Mouse (Mus musculus) lung, embryonic 14.5 days (tissue): ENCODE measurements around the gene Kcnmb2. TPM values are rescaled to one million over a fixed set of nuclear protein-coding genes. Genes with fewer than 3 reads are reported as not detected.

ENCODE experiments used
- ATAC-seq: fragments of 200-750 bp; cut with Nextera tagmentation; 2 replicates; pipeline ENCODE4 v1.8.0; 2017; ENCODE audit warnings: mild to moderate bottlenecking, moderate TSS enrichment, moderate library complexity; ENCODE audit not compliant: insufficient read depth
- DNase-seq: peaks from one replicate; pipeline ENCODE4 v3.0.0-alpha.2; 2015
- H3K27ac ChIP-seq: fragments of 300-500 bp; sonication (generic); 2 replicates; pipeline ENCODE4 v1.5.1; 2014; ENCODE audit warnings: low read depth, mild to moderate bottlenecking, moderate library complexity
- H3K27me3 ChIP-seq: fragments of 300-500 bp; sonication (generic); 2 replicates; pipeline ENCODE4 v1.6.1; 2014; ENCODE audit warnings: low read length, control low read depth; ENCODE audit not compliant: insufficient read depth
- H3K36me3 ChIP-seq: fragments of 300-500 bp; sonication (generic); 2 replicates; pipeline ENCODE4 v1.6.1; 2014; ENCODE audit warnings: control low read depth; ENCODE audit not compliant: insufficient read depth
- H3K4me1 ChIP-seq: fragments of 300-500 bp; sonication (generic); 2 replicates; pipeline ENCODE4 v1.6.1; 2014; ENCODE audit warnings: antibody characterized with exemption, control low read depth; ENCODE audit not compliant: insufficient read depth
- H3K4me2 ChIP-seq: fragments of 300-500 bp; sonication (generic); 2 replicates; pipeline ENCODE4 v1.6.1; 2014; ENCODE audit warnings: mild to moderate bottlenecking
- H3K4me3 ChIP-seq: fragments of 300-500 bp; sonication (generic); 2 replicates; pipeline ENCODE4 v1.5.1; 2014; ENCODE audit warnings: low read depth, low read length
- H3K9ac ChIP-seq: fragments of 300-500 bp; sonication (generic); 2 replicates; pipeline ENCODE4 v1.6.1; 2014
- H3K9me3 ChIP-seq: fragments of 300-500 bp; sonication (generic); 2 replicates; pipeline ENCODE4 v1.6.1; 2016; ENCODE audit warnings: low read depth, low read length, control low read depth
- CTCF ChIP-seq: IDR thresholded peaks from 2 replicates; pipeline ENCODE4 v1.5.1; 2016; ENCODE audit warnings: antibody characterized with exemption, low read depth
- WGBS: fragments of 180-500 bp; shearing (Covaris S2); extraction: QIAGEN DNeasy Blood & Tissue Kit; methylation state at CpG from one replicate; pipeline ENCODE4 v1.1.7; 2014; 5-methylcytosine and 5-hydroxymethylcytosine counted together
- polyA plus RNA-seq: library from polyadenylated mRNA; unstranded; fragments of >200 nt; fragmentation: Nextera tagmentation; extraction: Ambion mirVana; gene quantifications from 2 replicates; pipeline ENCODE4 v1.2.1, GENCODE M21; 2014

Gene Kcnmb2
- polyA plus RNA-seq, 1 experiment from 2014 or later: 0.59 TPM

DNA sequence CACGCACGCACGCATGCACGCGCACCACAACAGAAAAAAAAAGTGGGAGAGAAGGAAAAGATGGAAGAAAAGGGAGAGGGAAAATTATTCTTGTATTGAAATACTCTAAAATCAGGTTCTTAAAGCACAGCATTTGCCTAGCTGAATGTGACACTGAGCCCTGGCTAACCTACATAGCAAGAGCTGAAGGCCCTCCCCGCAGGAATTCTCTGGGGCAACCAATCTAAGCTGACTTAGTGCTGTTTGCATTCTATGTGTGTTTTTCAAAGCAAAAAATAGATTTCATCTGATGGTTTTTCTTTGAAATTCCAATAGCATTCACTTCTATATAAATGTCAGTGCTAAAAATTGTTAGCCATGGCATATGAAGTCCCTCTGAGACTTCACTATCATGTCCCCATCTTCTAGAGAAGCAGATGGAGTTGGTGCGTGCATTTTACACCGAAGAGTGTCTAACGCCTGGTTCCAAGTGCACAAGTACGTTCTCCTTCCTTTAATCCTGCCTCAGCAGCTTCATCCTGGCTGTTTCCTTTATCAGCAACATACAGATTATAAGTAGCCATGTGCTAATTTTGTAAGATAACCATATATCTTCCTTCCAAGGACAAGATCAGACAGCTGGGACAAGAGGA lies 151.4 kb downstream of the Kcnmb2 start:
- ATAC-seq (no peak), DNase-seq (no peak)
- WGBS: 87% methylated on average over 10 of the region's 10 CpGs
- Histone ChIP-seq H3K9ac (no peak overlapping the region), H3K27ac (no peak overlapping the region), H3K4me1 (no peaks in the 10 kb centered on the region), H3K4me2 (no peak overlapping the region), H3K36me3 (no peaks in the 10 kb centered on the region), H3K9me3 (no peaks in the 10 kb centered on the region), H3K27me3 (no peaks in the 10 kb centered on the region), H3K4me3 (no peak overlapping the region)
- TF ChIP-seq CTCF: no peak

DNA sequence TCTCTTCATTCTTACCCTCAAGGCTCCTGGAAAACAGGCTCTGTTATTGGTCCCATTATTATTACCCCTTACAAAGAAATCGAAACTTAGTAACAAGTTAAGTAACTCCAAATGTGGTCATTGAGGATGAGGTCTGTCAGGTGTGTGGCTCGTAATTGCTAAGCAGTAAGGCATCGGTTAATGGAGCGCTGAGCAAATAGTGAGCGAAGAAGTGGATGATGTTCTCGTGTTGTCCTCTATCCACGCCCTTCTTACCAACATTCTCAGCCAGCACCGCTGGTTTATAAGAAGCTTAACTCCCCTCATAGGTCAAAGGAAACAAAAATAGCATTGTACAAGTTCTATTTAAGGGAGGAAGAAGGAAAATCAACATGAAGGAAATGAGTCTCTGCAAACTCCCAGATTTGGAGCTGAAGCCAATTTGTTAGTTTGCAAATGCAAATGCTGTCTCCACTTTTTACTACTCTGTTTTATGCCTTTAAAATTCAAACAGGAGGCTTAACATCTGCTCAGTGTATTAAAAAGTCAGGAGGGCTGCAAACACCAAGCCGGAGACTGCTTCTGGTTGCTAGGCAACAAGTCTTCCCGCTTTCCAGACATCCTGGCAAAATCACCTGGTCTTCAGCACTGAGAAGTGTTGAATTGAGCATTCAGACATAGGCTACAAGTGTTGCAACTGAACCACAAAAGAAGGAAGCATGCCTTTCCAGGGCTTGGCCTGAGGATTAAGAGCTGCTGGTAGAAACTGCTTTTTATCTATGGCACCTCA lies 157.8 kb downstream of the Kcnmb2 start:
- no peak overlapping the region for H3K4me3 ChIP-seq
- H3K4me2 ChIP-seq: no peak overlapping the region
- no peaks in the 10 kb centered on the region for H3K27me3 ChIP-seq
- DNase-seq (peak; percentile 30), ATAC-seq (no peak)
- no peak overlapping the region for H3K9ac ChIP-seq
- 46% methylated on average over 10 of the region's 10 CpGs for WGBS
- H3K27ac ChIP-seq: no peak overlapping the region
- no peaks in the 10 kb centered on the region for H3K9me3 ChIP-seq
- no peaks in the 10 kb centered on the region for H3K4me1 ChIP-seq
- TF ChIP-seq CTCF: no peak
- no peaks in the 10 kb centered on the region for H3K36me3 ChIP-seq

DNA sequence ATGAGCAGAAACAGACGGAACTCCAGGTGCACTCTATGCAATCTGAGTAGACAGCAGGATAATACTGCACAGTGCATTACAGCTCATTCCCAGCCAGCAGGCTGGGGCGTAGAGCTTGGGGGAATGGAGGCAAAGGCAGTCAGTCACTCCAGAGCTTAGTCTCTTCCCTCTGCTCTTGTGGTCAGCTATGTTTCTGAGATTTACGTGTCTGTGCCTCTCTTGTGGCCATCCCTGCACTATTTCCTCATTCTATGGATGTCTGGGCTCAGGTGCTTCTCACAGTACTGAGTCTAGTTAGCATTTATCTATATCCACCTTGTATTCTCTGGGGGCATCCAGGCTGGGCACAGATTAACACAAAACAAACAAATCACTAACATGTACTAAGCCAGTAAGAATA lies 160.4 kb downstream of the Kcnmb2 start:
- H3K9me3 ChIP-seq: no peaks in the 10 kb centered on the region
- ATAC-seq: no peak
- H3K4me2 ChIP-seq: no peak overlapping the region
- H3K27me3 ChIP-seq: no peaks in the 10 kb centered on the region
- DNase-seq: no peak
- no peaks in the 10 kb centered on the region for H3K36me3 ChIP-seq
- H3K4me1 ChIP-seq: no peaks in the 10 kb centered on the region
- TF ChIP-seq CTCF: no peak
- H3K27ac ChIP-seq: no peak overlapping the region
- WGBS: 80% methylated on average over 3 of the region's 3 CpGs
- H3K9ac ChIP-seq: no peak overlapping the region
- H3K4me3 ChIP-seq: no peak overlapping the region

DNA sequence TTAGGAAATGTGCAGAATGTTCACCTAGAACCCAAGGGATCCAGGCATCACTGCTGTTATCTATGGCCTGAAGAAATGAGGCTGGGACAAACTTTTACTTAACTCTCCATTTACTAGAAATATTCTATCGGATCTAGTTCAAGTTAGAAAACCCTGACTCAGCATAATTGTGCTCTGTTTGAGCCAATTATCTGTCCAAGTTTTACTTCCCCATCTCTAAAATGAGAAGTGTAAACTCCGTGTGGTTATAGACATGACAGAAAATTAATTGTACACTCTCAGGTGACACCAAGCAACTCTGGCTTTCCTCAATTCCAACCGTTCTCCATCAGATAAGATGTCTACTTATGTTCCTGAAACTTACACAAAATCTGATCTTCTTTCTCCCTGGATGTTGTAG lies 161.0 kb downstream of the Kcnmb2 start:
- DNase-seq: no peak
- Histone ChIP-seq H3K9me3 (no peaks in the 10 kb centered on the region), H3K36me3 (no peaks in the 10 kb centered on the region), H3K9ac (no peak overlapping the region), H3K4me3 (no peak overlapping the region), H3K27ac (no peak overlapping the region), H3K4me1 (no peaks in the 10 kb centered on the region), H3K27me3 (no peaks in the 10 kb centered on the region), H3K4me2 (no peak overlapping the region)
- no peak for ATAC-seq
- WGBS: 64% methylated on average over 3 of the region's 3 CpGs
- no peak for TF ChIP-seq CTCF

DNA sequence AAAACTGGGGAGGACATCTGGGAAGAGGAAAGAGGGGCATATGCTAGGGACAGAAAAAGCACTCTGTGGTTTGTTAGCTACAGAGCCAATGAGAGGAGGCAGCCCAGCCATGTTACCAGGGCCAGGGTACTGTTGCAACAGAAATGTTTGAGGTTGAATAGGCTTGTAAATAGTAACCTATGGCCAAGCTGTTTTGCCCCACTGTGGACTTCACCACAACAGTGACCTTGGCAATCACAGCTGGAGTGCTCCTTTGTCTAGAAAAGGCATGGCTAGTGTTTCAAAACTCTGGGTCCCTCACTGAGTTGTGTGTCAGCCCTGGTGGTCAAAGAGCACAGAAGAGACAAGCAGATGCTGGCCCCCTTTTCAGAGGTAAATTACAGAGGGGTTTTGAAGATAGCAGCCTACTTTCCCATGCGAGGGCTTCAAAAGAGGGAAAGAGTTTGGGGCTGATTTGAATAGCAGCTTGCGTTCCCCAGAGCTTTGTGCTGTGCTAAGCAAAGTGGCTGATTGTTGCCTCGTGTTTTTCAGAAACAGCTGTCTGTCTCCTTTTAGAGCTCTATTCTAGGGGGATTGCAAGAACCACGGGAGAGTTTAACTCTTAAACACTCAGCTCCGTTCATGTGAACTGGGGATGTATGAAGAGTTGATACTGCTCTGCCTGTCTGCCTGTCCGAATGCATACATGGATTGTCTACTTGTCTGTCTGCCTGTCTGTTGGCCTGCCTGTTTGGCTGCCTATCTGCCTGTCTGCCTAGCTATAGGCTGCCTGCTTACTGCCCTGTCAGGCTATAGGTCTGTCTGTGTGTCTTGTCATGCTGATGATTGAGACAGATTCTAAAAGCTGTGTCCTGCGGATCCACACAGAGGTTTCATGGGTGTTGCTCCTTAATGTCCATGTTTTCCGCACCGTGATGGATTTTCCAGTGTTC lies 165.0 kb downstream of the Kcnmb2 start:
- WGBS: 54% methylated on average over 9 of the region's 9 CpGs
- ATAC-seq: no peak
- H3K4me3 ChIP-seq: no peak overlapping the region
- H3K4me1 ChIP-seq: no peaks in the 10 kb centered on the region
- no peaks in the 10 kb centered on the region for H3K27me3 ChIP-seq
- H3K9ac ChIP-seq: no peak overlapping the region
- no peaks in the 10 kb centered on the region for H3K36me3 ChIP-seq
- TF ChIP-seq CTCF: no peak
- DNase-seq: no peak
- no peak overlapping the region for H3K27ac ChIP-seq
- no peaks in the 10 kb centered on the region for H3K9me3 ChIP-seq
- no peak overlapping the region for H3K4me2 ChIP-seq

DNA sequence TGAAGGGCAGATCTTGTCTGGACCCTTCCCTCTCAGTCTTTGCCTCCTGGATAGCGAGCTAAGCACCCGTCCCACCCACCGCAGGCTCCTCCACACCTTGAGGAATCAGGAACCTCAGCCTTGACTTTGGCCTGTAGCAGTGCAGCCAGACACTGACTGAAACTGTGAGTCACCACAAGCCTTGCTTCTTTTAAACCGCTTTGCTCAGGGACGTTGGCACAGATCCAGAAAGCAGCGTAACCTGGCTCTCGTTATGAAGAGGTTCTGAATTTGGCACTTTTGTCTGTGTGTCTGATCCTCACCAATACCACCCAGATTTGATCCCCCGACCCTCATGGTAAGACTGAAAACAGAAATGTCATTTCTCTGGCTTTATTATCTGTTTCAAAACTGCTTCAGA lies 171.6 kb downstream of the Kcnmb2 start:
- no peak overlapping the region for H3K9ac ChIP-seq
- no peak overlapping the region for H3K4me2 ChIP-seq
- peak; percentile 50 for DNase-seq
- no peaks in the 10 kb centered on the region for H3K4me1 ChIP-seq
- no peaks in the 10 kb centered on the region for H3K27me3 ChIP-seq
- no peaks in the 10 kb centered on the region for H3K9me3 ChIP-seq
- H3K4me3 ChIP-seq: no peak overlapping the region
- 47% methylated on average over 8 of the region's 8 CpGs for WGBS
- no peak for ATAC-seq
- no peak overlapping the region for H3K27ac ChIP-seq
- TF ChIP-seq CTCF: no peak
- no peaks in the 10 kb centered on the region for H3K36me3 ChIP-seq

DNA sequence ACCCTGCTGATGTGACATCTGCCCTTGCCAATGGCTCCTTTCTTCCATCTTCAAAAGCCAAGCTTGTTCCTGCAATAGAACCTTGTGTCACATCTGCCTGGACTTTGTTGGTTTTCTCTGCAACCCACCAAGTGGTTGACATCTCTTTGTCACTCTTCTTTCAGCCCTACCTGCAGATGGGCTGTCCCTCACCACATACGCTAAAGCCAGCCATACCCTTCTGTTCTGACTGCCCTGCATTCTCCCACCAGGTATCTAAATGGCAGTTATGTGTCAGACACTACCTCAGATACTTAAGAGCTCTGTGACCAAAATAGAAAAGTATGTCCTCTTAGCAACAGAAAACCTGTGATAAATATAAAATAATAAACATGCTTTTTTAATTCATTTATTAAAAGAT lies 186.5 kb downstream of the Kcnmb2 start:
- no peaks in the 10 kb centered on the region for H3K4me1 ChIP-seq
- 92% methylated on average over 1 of the region's 1 CpGs for WGBS

More for the DNA sequence above, 186.5 kb downstream of the Kcnmb2 start:
- TF ChIP-seq CTCF: no peak
- no peak overlapping the region for H3K27ac ChIP-seq
- no peaks in the 10 kb centered on the region for H3K36me3 ChIP-seq
- H3K9me3 ChIP-seq: no peaks in the 10 kb centered on the region
- no peaks in the 10 kb centered on the region for H3K27me3 ChIP-seq
- no peak overlapping the region for H3K4me2 ChIP-seq
- no peak overlapping the region for H3K4me3 ChIP-seq
- no peak overlapping the region for H3K9ac ChIP-seq
- ATAC-seq (no peak), DNase-seq (no peak)
